Mouse (Mus musculus) bone marrow, adult 2 months (tissue): ENCODE data around the gene Dnajb14. TPM values are rescaled to one million over a fixed set of nuclear protein-coding genes. Genes with fewer than 3 reads are reported as not detected.
"Not testable (repeated sequence)": the region's sequence is repeated elsewhere in the genome, so short reads cannot be mapped to it uniquely, and the experiment has no call there.

Experiments used
- H3K27ac ChIP-seq: fragments of 200-500 bp; 2 replicates; pipeline ENCODE4 v1.5.1; 2012; ENCODE audit warnings: low read depth, mild to moderate bottlenecking, control low read depth, inconsistent platforms, low read length; ENCODE audit not compliant: control insufficient read depth, poor library complexity, insufficient read depth
- H3K4me1 ChIP-seq: fragments of 200-500 bp; 2 replicates; pipeline ENCODE4 v1.6.1; 2011; ENCODE audit warnings: low read length; ENCODE audit not compliant: control insufficient read depth, insufficient read depth
- H3K4me3 ChIP-seq: fragments of 200-500 bp; replicated peaks from 2 replicates; pipeline ENCODE3; 2011; ENCODE audit warnings: mild to moderate bottlenecking, low read depth, low read length, control low read depth; ENCODE audit not compliant: control insufficient read depth
- CTCF ChIP-seq: fragments of 200-500 bp; IDR thresholded peaks from 2 replicates; pipeline ENCODE4 v1.5.1; 2011; ENCODE audit warnings: low read length, control low read depth; ENCODE audit not compliant: control insufficient read depth, insufficient read depth
- POLR2A ChIP-seq: fragments of 200-500 bp; IDR thresholded peaks from 2 replicates; pipeline ENCODE4 v1.6.1; 2011; ENCODE audit warnings: low read depth, mild to moderate bottlenecking, control low read depth, low read length, borderline replicate concordance; ENCODE audit not compliant: control insufficient read depth
- WGBS: fragments of 180-500 bp; shearing (Covaris S2); methylation state at CpG from one replicate; pipeline ENCODE4 v1.1.7; 2018; 5-methylcytosine and 5-hydroxymethylcytosine counted together
- polyA plus RNA-seq: library from polyadenylated mRNA; stranded (reverse); fragments of >200 nt; gene quantifications from 2 replicates; pipeline ENCODE4 v1.2.4, GENCODE M21; 2011; ENCODE audit warnings: low replicate concordance; ENCODE audit not compliant: missing spikeins, insufficient read depth, insufficient read length

The Dnajb14 gene
- polyA plus RNA-seq, 1 experiment = 5.7 TPM

GRCm38 (mm10) chr3:137891089-137891488, 23.6 kb downstream of the Dnajb14 start:
- TF ChIP-seq CTCF = no peak
- TF ChIP-seq POLR2A = no peak
- no peaks in the 10 kb centered on the region; the same call in 1 of the 2 replicates for H3K4me1 ChIP-seq
- no peak overlapping the region for H3K4me3 ChIP-seq
- 80% methylated on average over 3 of the region's 3 CpGs for WGBS
- no peak overlapping the region for H3K27ac ChIP-seq

- 89% methylated on average over 4 of the region's 4 CpGs for WGBS
- Histone ChIP-seq H3K4me1 (no peaks in the 10 kb centered on the region; the same call in 1 of the 2 replicates), H3K4me3 (no peak overlapping the region), H3K27ac (peak overlapping the region; percentile 24)
- TF ChIP-seq POLR2A (no peak), CTCF (no peak)
Observed at GRCm38 (mm10) chr3:137892118-137892517, 24.6 kb downstream of the Dnajb14 start.

- Histone ChIP-seq H3K4me1 (peaks cover 1% of the 10 kb centered on the region; the same call in 1 of the 2 replicates), H3K27ac (no peak overlapping the region; the same call in 1 of the 2 replicates), H3K4me3 (no peak overlapping the region)
- WGBS = 48% methylated on average over 4 of the region's 4 CpGs
- TF ChIP-seq POLR2A (no peak), CTCF (no peak)
Observed at GRCm38 (mm10) chr3:137893789-137894188, 26.3 kb downstream of the Dnajb14 start.

GRCm38 (mm10) chr3:137895196-137895595, 27.7 kb downstream of the Dnajb14 start:
- Histone ChIP-seq H3K4me1 (peaks cover 2% of the 10 kb centered on the region; the same call in 1 of the 2 replicates), H3K4me3 (no peak overlapping the region), H3K27ac (no peak overlapping the region)
- TF ChIP-seq CTCF (peak; percentile 70), POLR2A (no peak)
- WGBS = 88% methylated on average over 3 of the region's 3 CpGs

- TF ChIP-seq POLR2A (no peak), CTCF (no peak)
- Histone ChIP-seq H3K27ac (no peak overlapping the region), H3K4me3 (no peak overlapping the region), H3K4me1 (peaks cover 2% of the 10 kb centered on the region; the same call in 1 of the 2 replicates)
- 77% methylated on average over 4 of the region's 4 CpGs for WGBS
Observed at GRCm38 (mm10) chr3:137896386-137896785, 28.9 kb downstream of the Dnajb14 start.

GRCm38 (mm10) chr3:137896867-137897266, 29.4 kb downstream of the Dnajb14 start:
- no peak overlapping the region for H3K4me3 ChIP-seq
- peaks cover 2% of the 10 kb centered on the region; the same call in 1 of the 2 replicates for H3K4me1 ChIP-seq
- no peak for TF ChIP-seq CTCF
- TF ChIP-seq POLR2A = no peak
- H3K27ac ChIP-seq = no peak overlapping the region
- WGBS = 64% methylated on average over 3 of the region's 3 CpGs

- WGBS = 54% methylated on average over 5 of the region's 5 CpGs
- TF ChIP-seq CTCF (no peak), POLR2A (no peak)
- Histone ChIP-seq H3K4me1 (peaks cover 2% of the 10 kb centered on the region; the same call in 1 of the 2 replicates), H3K27ac (no peak overlapping the region), H3K4me3 (no peak overlapping the region)
Observed at GRCm38 (mm10) chr3:137897685-137898084, 30.2 kb downstream of the Dnajb14 start.

- no peak for TF ChIP-seq POLR2A
- peaks cover 2% of the 10 kb centered on the region; the same call in 1 of the 2 replicates for H3K4me1 ChIP-seq
- no peak overlapping the region for H3K4me3 ChIP-seq
- H3K27ac ChIP-seq = no peak overlapping the region
- WGBS = 61% methylated on average over 10 of the region's 10 CpGs
Observed at GRCm38 (mm10) chr3:137900149-137900548, 32.7 kb downstream of the Dnajb14 start.

GRCm38 (mm10) chr3:137913093-137913492, 45.6 kb downstream of the Dnajb14 start:
- Histone ChIP-seq H3K27ac (no peak overlapping the region), H3K4me1 (no peaks in the 10 kb centered on the region; the same call in 1 of the 2 replicates)

GRCm38 (mm10) chr3:137914567-137914966, 47.1 kb downstream of the Dnajb14 start:
- not testable (repeated sequence) for H3K4me1 ChIP-seq, H3K4me3 ChIP-seq, H3K27ac ChIP-seq
- WGBS = 86% methylated on average over 1 of the region's 1 CpGs

More at GRCm38 (mm10) chr3:137913093-137913492, 45.6 kb downstream of the Dnajb14 start:
- WGBS = 64% methylated on average over 2 of the region's 2 CpGs
- no peak overlapping the region for H3K4me3 ChIP-seq
- no peak for TF ChIP-seq CTCF
- TF ChIP-seq POLR2A = no peak
